Mouse (Mus musculus) heart, adult 11 months (tissue): ENCODE results near the gene Emc9.
A peak's percentile ranks its signal among the peaks of the same experiment; 100 is the strongest.

Experiments used
- DNase-seq: peaks from one replicate; pipeline ENCODE4 v3.0.0; 2022

Gene Emc9

DNA sequence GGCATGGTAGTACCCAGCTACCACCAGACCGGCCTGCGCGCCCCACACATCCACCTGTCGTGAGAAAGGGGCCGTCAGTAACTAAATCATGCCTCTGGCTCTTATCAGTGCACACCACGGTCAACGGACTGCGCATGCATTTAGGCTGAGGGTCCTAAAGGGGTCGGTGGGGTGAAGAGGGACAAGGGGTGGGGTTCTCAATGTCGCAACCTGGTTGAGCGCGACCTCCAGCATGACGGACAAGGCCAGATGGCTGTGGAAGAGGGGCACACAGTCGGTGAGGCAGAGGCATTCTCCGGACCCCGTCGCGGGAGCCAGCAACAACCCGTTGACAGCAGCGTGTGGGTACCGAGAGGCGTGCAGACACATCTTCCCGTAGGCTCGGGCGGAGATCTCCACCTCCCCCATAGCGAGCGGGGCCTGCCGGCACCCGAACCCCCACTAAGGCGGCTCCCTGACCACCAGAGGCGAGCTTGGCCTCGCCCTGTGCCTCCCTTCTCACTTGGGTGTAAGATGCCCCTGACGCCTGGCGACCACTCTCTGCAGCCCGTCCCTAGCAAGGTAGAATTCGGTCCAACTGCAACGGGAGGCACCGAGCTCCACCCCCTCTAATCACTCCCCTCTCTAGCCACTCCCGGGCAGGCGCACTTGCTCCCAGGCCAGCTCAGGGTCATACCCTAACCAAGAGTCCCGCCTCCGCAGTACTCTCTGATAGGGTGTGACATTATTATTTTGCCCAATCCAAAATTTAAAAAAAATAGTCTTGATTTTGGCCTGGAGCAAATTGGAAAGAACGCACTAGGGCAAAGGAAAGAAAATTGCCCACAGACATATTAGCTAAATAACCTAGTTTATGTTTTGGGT, at the start of gene Emc9:
Emc9 (minus strand) TSS at position 601 of the 864 bp plus-strand sequence.
- peak; percentile 99 for DNase-seq

DNA sequence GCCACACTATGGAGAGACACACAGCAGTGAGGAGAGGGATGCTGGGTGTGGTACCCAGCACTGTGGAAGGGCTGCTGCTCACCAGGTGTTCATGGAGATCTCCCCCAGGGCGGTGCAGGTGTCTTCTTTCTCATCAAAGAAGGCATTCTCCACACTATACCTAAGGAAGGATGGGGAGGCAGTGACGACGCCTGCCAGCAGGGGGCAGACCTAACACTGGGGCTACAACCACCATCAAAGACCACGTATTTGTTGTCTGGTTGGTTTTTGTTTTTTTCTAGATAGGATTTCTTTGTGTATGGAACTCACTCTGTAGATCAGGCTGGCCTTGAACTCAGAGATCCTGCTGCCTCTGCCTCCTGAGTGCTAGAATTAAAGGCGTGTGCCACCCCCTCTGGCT, 44.2 kb upstream of the Emc9 start:
- DNase-seq, result peak; percentile 95

DNA sequence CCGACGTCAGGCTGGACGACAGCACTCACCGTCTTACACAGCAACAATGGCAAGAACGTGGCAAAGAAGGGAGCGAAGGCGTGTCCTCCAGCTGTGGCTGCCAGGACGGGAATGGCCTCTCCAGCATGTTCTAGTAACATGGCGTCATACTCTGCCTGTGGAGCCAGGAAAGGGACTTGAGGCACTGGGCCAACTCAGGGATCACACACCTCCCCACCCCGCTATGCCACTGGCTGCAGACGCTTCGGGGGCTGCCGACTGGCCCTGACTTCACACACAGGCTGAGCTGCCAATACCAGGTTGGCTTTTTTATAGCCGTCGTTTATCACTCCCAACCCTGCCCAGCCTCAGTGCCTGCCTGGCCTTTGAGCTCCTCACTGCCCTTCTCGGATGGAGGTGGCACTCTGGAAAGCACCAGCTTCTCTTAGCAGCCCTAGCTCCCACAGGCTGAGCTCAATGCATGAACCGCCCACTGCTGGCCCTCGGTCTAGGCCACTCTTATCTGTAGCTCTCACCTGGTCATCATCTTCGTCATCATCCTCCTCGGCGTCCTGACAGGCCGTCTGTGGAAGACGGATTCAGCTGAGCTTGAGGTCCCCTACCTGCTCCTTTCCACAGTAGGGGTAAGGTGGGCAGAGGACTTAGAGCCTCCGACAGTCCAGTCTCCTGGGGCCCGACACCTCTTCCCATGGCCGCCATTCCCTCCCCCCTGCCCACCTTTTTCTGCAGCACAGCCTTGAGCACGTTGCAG, 43.1 kb upstream of the Emc9 start:
- DNase-seq, result peak; percentile 94

DNA sequence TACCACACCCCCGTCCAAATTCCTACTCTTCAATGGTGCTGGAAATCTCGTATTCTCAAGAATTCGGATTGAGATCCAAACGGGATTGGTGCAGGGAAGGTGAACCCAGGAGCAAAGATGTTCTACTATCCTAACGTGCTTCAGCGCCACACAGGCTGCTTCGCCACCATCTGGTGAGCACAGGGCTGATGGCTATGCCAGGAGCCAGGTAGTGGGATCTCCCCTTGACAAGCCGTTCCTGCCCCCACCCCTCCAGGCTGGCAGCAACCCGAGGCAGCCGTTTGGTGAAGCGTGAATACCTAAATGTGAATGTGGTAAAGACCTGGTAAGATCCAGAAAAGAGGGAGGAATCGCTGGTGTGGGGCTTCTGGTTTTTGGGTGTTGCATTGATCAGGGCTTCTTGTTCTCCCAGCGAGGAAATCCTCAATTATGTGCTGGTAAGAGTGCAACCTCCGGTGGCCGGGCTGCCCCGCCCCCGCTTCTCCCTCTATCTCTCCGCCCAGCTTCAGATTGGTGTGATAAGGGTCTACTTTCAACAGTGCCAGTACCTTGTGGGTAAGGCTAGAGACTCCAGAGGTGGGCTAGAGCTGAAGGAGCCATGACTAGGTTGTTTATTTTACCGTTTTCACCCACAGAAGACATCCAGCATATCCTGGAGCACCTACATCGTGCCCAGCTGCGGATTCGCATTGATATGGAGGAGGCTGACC, 33.5 kb upstream of the Emc9 start:
- no peak for DNase-seq

DNA sequence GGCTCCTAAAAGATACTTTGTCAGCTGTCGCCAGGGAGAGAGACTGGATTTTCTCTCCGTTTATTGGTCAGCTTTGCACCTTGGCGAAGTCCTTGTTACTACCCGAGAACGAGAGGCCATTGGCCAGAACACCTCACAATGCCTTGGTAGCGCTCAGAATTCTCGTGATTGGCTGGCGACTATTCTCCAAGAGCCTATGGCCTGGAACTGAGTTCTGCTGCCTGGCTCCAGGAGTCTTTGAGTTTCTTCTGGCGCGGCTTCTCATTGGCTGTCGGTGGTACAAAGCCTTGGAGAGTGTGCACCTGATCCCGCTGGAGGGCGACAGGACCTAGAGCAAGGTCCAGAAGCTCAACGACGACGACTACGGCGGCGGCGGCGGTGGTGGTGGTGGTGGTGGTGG, 32.7 kb upstream of the Emc9 start, which contains the start of gene Rec8:
Rec8 (plus strand) TSS at position 216 of the 400 bp plus-strand sequence.
- DNase-seq, result peak; percentile 91

DNA sequence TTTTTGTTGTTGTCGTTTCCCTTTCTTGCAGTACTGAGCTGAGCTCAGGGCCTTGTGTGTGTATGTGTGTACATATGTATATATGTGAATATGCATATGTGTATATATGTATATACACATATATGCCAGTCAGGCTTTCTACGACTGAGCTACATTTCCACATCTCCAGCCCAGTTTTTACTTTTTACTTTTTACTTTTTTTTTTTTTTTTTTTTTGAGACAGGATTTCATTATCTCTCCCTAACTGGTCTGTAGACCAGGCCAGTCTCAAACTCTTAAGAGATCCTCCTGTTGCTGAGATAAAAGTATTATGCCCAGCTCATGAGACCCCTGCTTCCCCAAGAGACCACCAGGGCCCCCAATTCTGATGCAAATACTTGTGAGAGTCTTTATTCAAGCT, 31.7 kb upstream of the Emc9 start:
- no peak for DNase-seq

DNA sequence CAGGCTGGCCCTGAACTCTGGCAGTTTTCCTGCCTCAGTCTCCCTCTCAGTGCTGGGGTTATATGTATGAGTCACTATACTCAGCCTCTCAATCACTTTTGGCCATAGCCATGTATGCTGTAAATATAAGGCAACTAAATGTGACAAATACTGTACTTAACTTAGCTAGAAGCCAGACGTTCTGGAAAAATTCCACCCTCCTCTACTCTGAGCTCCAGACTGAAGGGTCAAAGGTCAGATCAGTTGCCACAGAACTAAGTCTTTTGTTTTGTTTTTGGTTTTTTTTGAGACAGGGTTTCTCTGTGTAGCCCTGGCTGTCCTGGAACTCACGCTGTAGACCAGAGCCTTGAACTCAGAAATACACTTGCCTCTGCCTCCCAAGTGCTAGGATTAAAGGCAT, 30.8 kb upstream of the Emc9 start:
- no peak for DNase-seq

DNA sequence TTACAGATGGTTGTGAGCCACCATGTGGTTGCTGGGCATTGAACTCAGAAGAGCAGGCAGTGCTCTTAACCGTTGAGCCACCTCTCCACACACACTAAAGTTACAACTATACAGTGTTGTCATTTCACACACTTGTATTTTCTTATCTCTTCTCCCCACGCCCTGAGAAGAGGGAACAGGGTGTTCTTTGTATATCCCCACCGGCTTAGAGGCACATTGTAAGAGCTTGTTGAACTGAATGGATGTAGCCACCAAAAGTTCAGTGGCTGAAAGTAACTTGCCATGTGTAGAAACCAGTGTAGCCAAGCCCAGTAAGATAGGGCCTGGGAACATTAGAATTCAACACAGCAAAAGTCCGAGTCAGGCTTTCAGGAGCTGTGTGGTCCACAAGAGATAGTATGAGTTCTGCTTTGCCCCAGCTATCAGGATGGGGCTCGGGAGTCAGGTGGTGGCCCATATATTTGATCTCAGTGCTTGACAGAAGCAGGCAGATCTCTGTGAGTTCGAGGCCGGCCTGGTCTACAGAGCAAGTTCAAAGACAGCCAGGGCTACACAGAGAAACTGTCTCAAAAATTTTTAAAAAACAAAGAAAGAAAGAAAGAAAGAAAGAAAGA, 29.6 kb upstream of the Emc9 start:
- DNase-seq, result no peak

DNA sequence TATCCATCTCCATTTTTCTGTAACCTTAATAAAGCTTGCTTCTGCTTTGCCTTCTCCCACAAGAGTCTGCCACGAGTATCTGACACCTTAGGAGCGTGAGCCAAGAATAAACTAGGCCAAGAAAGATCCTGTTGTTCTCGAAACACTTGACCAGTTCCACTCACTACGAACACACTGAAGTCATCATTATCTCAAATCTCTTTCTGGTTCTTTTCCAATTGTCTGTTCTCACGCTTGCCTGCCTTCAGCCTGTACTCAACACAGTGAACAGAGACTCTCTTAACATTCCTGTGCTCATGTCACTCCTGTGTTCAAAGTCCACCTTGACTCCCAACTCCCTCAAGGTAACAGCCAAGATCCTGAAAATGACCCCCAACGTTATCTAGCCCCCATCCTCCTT, 28.2 kb upstream of the Emc9 start:
- DNase-seq, result no peak

DNA sequence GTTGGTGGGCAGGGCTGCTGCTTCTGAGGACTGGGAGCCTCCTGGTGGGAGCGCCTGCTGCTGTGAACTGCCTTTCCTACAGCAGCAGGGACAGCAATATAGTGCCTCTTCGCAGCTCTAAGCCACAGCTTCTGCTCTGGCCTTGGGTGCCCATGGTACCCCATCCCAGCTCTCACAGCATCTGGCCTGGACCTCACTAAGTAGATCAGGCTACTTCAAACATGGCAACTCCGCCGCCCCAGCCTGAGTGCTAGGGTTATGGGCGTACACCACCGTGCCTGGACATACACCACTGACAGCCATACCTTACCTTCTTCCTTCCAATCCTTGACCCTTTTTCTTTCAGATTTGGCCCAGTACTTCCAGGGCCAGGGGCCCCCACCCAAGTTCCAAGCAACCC, 23.2 kb upstream of the Emc9 start:
- DNase-seq, result peak; percentile 91

DNA sequence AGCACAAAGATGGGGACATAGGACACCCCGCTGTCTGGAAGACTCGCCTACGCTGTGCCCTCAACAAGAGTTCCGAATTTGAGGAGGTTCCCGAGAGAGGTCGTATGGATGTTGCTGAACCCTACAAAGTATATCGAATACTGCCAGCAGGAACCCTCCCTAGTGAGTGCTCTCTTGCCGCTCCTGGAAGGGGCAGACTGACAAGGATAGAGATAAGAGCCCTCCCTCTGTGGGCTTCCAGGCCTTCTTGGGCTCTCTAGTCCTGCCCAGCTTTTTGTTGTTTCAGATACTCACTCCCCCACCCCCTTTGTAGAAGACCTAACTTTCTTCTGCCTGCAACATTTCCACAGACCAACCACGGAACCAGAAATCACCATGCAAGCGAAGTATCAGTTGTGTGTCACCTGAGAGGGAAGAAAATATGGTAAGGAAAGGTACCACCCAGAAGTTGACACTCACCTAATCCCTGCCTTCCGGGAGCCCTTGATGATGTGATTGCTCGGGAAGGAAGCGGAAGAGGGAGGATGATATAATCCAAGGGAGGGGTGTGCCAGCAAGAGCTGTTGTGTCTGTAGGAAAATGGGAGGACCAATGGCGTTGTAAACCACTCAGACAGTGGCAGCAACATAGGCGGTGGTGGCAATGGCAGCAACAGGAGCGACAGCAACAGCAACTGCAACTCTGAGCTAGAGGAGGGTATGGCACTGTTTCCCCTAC, 20.8 kb upstream of the Emc9 start:
- DNase-seq, result peak; percentile 88

DNA sequence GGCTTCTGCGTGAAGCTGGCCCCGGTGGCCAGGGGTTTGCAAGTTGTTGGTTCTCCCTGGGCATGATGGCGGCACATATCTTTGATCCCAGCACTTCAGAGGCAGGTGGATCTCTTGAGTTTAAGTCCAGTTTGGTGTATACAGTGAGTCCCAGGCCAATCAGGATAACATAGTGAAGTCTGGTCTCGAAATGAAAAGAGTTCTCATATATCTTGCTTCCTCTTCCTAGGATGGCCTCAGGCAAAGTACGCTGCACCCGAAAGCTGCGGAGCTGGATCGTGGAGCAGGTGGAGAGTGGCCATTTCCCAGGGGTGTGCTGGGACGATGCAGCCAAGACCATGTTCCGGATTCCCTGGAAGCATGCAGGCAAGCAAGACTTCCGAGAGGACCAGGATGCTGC, 19.7 kb upstream of the Emc9 start:
- DNase-seq, result peak; percentile 86

DNA sequence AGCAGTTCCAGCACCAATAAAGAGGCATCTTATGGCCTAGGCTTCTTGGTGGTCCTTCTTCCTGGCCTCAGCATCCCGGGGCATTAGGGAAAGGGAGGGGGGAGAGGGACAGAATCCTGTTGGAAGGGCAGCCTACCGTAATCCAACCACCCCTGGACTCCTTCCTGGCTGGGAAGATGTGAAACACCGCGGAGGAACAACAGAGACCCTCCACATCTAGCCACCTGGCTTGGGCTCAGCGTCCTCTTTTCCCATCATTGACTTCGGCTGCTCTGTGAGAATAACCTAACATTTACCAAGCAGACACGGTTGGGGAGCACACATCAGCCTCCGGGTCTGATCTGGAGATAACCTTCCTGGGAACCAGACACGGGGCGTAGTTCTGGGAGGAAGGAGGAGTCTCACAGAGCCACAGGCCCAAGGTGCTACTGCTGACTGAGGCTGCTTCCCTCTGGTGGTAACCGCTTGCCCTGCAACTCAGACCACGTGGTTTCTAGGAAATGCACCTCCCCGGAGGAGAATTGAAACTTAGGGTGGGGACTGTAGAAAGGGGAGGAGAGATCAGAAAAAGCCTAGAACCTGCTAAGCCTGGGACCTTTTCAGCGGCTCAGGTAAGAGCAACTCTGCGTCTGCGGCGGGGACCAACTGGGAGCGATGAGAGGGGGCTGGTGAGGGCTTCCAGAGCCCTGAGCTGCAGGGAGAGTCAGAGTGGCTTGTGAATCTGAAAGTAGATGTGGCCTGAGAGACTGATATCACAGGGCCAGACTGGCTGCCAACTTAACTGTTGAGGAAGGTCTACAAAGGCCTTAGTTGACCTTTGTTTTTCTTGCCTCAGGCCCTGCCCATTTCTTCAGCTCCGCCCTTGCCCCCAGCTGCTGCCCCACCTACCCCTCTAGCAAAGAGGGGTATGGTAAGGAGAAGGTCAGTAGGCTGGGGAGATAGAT, 18.8 kb upstream of the Emc9 start:
- DNase-seq, result peak; percentile 99

DNA sequence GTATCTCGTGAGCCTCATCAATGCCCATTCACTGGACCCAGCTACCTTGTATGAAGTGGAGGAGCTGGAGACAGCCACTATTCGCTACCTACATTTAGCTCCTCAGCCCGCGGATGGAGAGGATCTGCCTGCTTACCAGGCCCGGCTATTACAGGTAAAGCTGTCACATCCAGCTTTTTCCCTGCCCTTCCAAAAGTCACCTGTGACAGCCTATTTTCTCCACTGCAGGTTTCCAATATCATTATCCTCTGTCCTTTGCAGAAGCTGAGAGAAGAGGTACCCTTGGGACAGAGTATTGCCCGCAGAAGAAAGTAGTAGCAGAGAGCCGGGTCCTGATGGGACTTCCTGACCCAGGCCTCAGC, 18.1 kb upstream of the Emc9 start, which contains the start of gene Irf9:
Irf9 (plus strand) TSS at position 301 of the 362 bp plus-strand sequence.
- no peak for DNase-seq

DNA sequence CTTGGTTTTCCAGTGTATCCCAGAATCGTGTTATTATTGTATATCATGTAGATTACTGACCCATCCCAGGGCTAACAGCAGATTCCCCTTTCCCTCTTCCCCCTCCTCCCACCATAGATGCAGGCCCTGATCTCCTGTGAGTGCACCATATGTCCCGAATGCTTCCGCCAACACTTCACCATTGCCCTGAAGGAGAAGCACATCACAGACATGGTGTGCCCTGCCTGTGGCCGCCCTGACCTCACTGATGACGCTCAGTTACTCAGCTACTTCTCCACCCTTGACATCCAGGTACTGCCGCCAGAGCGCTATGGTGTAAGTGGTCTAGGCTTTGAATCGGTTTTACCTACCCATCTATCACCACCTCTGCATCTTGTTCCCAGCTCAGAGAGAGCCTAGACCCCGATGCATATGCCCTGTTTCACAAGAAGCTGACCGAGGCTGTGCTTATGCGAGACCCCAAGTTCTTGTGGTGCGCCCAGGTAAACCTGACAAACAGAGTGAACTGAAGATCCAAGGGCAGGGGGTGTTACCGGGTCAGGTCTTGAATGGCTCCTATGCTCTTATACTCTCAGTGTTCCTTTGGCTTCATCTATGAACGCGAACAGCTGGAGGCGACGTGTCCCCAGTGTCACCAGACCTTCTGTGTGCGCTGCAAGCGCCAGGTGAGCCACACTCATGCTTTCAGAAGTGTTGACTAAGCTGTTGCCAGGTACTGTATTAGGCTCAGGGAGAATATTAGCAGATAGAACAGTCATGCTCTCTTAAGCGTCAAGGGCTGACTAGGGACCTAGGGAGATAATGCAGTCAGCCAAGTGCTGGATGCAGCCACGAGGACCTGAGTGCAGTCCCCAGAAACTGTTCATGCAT, 13.7 kb upstream of the Emc9 start:
- peak; percentile 90 for DNase-seq

DNA sequence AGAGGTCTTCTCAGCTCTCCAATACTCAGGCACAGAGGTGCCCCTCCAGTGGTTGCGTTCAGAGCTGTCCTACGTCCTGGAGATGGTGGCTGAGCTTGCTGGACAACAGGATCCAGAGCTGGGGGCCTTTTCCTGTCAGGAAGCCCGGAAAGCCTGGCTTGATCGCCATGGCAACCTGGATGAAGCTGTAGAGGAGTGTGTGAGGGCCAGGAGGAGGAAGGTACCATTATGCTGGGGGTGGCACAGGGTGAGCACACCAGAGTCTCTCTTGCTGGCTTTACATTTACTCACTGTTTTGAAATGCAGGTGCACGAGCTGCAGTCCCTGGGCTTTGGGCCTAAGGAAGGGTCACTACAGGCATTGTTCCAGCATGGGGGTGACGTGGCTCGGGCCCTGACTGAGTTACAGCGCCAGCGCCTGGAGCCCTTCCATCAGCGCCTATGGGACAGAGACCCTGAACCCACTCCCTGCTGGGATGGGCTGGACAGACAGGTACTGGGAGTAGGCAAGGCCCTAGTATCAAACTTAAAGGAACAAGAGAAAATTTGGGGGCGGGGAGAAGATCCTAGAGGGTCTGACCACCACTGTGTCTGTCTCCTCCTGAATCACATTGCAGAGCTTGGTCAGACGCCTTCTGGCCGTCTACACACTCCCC, 11.1 kb upstream of the Emc9 start:
- peak; percentile 90 for DNase-seq

DNA sequence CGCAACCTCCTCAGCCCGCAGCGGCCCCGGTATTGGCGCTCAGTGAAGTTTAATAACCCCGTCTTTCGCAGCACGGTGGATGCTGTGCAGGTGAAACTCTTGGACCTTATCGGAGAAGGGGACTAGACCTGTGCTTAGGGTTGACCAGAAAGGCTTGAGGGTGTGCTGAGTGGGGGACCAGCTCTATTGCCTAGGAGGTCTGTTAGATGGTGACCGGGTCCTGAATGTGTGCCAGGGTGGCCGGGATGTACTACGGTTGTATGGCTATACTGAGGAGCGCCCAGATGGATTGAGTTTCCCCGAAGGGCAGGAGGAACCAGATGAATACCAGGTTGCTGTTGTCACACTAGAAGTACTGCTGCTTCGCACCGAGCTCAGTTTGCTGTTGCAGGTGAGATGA, 7.1 kb upstream of the Emc9 start:
- no peak for DNase-seq

DNA sequence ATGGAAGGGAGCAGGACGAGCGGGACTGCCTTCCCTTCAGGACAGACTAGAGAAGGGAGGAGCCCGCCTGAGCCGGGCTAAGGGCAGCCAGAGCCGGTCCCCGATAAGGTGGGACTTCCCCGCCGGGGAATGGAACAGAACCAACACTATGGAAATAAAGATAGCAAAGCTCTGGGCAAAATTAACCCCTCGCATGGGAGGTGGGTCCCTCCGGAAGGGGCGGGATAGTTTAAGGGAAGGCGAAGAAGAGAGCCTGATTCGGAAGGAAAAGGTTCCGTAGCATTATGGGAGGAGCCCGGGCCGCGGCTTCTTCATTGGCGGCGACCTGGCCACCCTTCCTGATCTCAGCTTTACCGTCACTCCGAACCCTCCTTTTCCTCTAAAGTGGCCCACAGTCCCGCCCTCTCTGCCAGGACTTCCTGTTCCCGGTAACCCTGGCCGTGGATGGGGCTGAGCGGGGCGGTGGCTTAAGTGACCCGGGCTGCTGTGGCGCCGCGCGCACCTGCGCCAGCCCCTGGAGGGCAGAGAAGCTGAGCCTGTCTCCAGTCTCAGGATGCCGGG, 6.3 kb upstream of the Emc9 start, which contains the start of gene Rnf31:
Rnf31 (plus strand) TSS at position 378 of the 561 bp plus-strand sequence.
- peak; percentile 100 for DNase-seq

DNA sequence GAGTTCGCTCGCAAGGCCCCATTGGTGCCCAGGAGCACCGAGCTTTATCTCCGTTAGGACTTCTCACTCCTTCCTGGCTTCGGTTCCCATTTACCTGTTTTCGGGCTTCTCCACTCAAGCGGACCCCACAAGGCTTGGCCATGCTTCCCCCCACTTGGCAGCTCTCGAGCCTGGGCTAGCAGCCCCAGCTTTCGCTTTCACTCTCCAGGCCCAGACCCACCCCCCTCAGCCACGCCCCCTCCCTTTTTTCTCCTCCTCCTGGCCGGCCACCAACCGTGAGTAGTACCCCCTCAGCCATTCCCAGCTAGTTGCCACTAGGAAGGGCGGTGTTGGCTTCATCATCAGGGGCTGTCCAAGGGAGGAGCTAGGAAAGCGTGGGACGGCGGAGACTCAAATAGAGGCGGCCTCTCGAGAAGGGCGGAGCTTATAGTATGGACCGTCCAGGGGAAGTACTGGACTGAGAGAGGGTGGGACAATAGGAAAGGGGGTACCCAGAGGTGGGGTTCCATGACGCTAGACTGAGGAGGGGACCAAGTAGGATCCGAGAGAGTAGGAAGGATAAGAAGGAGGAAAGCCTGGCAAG, 5.7 kb upstream of the Emc9 start, which contains the start of gene Psme2:
Psme2 (minus strand) TSS at position 366 of the 583 bp plus-strand sequence.
- peak; percentile 100 for DNase-seq
